Mouse (Mus musculus) lung, postnatal 4 days (tissue): Measurements from ENCODE around the gene Lnx1.
A peak's percentile ranks its signal among the peaks of the same experiment; 100 is the strongest.

Experiments used
- DNase-seq, 2 experiments: peaks; one replicate each; pipeline ENCODE4 v3.0.0; 2021

Gene Lnx1

GRCm38 (mm10) chr5:74694390-74694801 lies 8.3 kb downstream of the Lnx1 start:
- DNase-seq, result no peak

GRCm38 (mm10) chr5:74693836-74694235 lies 8.9 kb downstream of the Lnx1 start:
- no peak for DNase-seq

GRCm38 (mm10) chr5:74692411-74693090 lies 10.2 kb downstream of the Lnx1 start:
- DNase-seq, result peak; percentile 73 to 80

GRCm38 (mm10) chr5:74688822-74689221 lies 13.9 kb downstream of the Lnx1 start:
- DNase-seq, result no peak

GRCm38 (mm10) chr5:74684944-74685343 lies 17.8 kb downstream of the Lnx1 start:
- DNase-seq, result no peak

- no peak for DNase-seq
Observed at GRCm38 (mm10) chr5:74683832-74684231, 18.9 kb downstream of the Lnx1 start.

- DNase-seq, result no peak
Observed at GRCm38 (mm10) chr5:74682735-74683134, 20.0 kb downstream of the Lnx1 start.

- DNase-seq, result no peak
Observed at GRCm38 (mm10) chr5:74679631-74680030, 23.1 kb downstream of the Lnx1 start.

- no peak for DNase-seq
Observed at GRCm38 (mm10) chr5:74678693-74679092, 24.0 kb downstream of the Lnx1 start.

- no peak for DNase-seq
Observed at GRCm38 (mm10) chr5:74677399-74678338, 25.0 kb downstream of the Lnx1 start.

GRCm38 (mm10) chr5:74672556-74672955 lies 30.2 kb downstream of the Lnx1 start:
- no peak for DNase-seq

GRCm38 (mm10) chr5:74670877-74671276 lies 31.8 kb downstream of the Lnx1 start:
- DNase-seq, result no peak

GRCm38 (mm10) chr5:74669925-74670324 lies 32.8 kb downstream of the Lnx1 start:
- peak in 1 of 2 experiments; percentile 38 for DNase-seq

GRCm38 (mm10) chr5:74668956-74669355 lies 33.8 kb downstream of the Lnx1 start:
- peak; percentile 43 to 63 for DNase-seq

- DNase-seq, result no peak
Observed at GRCm38 (mm10) chr5:74662618-74663017, 40.1 kb downstream of the Lnx1 start.

GRCm38 (mm10) chr5:74661734-74662560 lies 40.8 kb downstream of the Lnx1 start:
- no peak for DNase-seq

GRCm38 (mm10) chr5:74659856-74660255 lies 42.9 kb downstream of the Lnx1 start:
- no peak for DNase-seq

- no peak for DNase-seq
Observed at GRCm38 (mm10) chr5:74659281-74659680, 43.4 kb downstream of the Lnx1 start.

GRCm38 (mm10) chr5:74657930-74658329 lies 44.8 kb downstream of the Lnx1 start:
- DNase-seq, result no peak

- DNase-seq, result no peak
Observed at GRCm38 (mm10) chr5:74656410-74656809, 46.3 kb downstream of the Lnx1 start.

- peak in 1 of 2 experiments; percentile 37 for DNase-seq
Observed at GRCm38 (mm10) chr5:74654527-74654926, 48.2 kb downstream of the Lnx1 start.

GRCm38 (mm10) chr5:74653766-74654165 lies 48.9 kb downstream of the Lnx1 start:
- DNase-seq, result peak in 1 of 2 experiments; percentile 53

GRCm38 (mm10) chr5:74649122-74649521 lies 53.6 kb downstream of the Lnx1 start:
- DNase-seq, result no peak
